Mouse (Mus musculus) gastrocnemius, adult 2 months (tissue): ENCODE measurements around the gene Epb41l4b. TPM values are rescaled to one million over a fixed set of nuclear protein-coding genes. Genes with fewer than 3 reads are reported as not detected.

Experiments
- DNase-seq: peaks from one replicate; pipeline ENCODE4 v3.0.0; 2022
- H3K27ac ChIP-seq: fragments of 200-600 bp; 2 replicates; pipeline ENCODE4 v1.8.1; 2022; ENCODE audit warnings: mild to moderate bottlenecking
- H3K4me3 ChIP-seq: fragments of 200-600 bp; 2 replicates; pipeline ENCODE4 v1.8.1; 2022; ENCODE audit warnings: mild to moderate bottlenecking, moderate library complexity
- CTCF ChIP-seq: fragments of 200-600 bp; IDR thresholded peaks from 2 replicates; pipeline ENCODE4 v1.8.1; 2022; ENCODE audit warnings: antibody characterized with exemption, mild to moderate bottlenecking, moderate library complexity
- intact Hi-C: fragments of 180-260 bp; cut with DNase I; formaldehyde crosslinking; loops from one replicate; pipeline ENCODE4 v1.15.1; 2025
- total RNA-seq, 2 experiments: library from RNA; stranded (reverse); gene quantifications; 2 replicates each; pipeline ENCODE4 v1.2.3; 2021

Epb41l4b gene
- total RNA-seq, 2 experiments from 2014 or later = 2.5 to 3.1 TPM

- no peak overlapping the region for H3K4me3 ChIP-seq
- no peak for TF ChIP-seq CTCF
- intact Hi-C loops = no loop called here
- H3K27ac ChIP-seq = no peak overlapping the region
- DNase-seq = no peak
Observed at GRCm38 (mm10) chr4:57095569-57095968, 47.7 kb downstream of the Epb41l4b start.

- intact Hi-C loops = no loop called here
- no peak for TF ChIP-seq CTCF
- H3K4me3 ChIP-seq = no peak overlapping the region
- DNase-seq = no peak
- H3K27ac ChIP-seq = no peak overlapping the region
Observed at GRCm38 (mm10) chr4:57091363-57091762, 51.9 kb downstream of the Epb41l4b start.

GRCm38 (mm10) chr4:57088301-57088700 is 54.9 kb downstream of the Epb41l4b start:
- no peak for TF ChIP-seq CTCF
- intact Hi-C loops = no loop called here
- no peak for DNase-seq

GRCm38 (mm10) chr4:57085750-57086400 is 57.4 kb downstream of the Epb41l4b start:
- Histone ChIP-seq H3K27ac (no peak overlapping the region), H3K4me3 (no peak overlapping the region)
- no peak for TF ChIP-seq CTCF
- intact Hi-C loops = no loop called here
- no peak for DNase-seq

More at GRCm38 (mm10) chr4:57088301-57088700, 54.9 kb downstream of the Epb41l4b start:
- no peak overlapping the region for H3K4me3 ChIP-seq
- no peak overlapping the region for H3K27ac ChIP-seq

GRCm38 (mm10) chr4:57083653-57084052 is 59.6 kb downstream of the Epb41l4b start:
- TF ChIP-seq CTCF = no peak
- intact Hi-C loops = no loop called here
- no peak for DNase-seq
- no peak overlapping the region for H3K27ac ChIP-seq
- H3K4me3 ChIP-seq = no peak overlapping the region

GRCm38 (mm10) chr4:57082775-57083428 is 60.3 kb downstream of the Epb41l4b start:
- TF ChIP-seq CTCF = no peak
- intact Hi-C loops = no loop called here

GRCm38 (mm10) chr4:57081463-57081862 is 61.8 kb downstream of the Epb41l4b start:
- intact Hi-C loops = no loop called here
- DNase-seq = no peak
- Histone ChIP-seq H3K4me3 (no peak overlapping the region), H3K27ac (no peak overlapping the region)
- TF ChIP-seq CTCF = no peak

More at GRCm38 (mm10) chr4:57082775-57083428, 60.3 kb downstream of the Epb41l4b start:
- no peak overlapping the region for H3K27ac ChIP-seq
- DNase-seq = no peak
- H3K4me3 ChIP-seq = no peak overlapping the region

- Histone ChIP-seq H3K27ac (no peak overlapping the region), H3K4me3 (no peak overlapping the region)
- intact Hi-C loops = no loop called here
- TF ChIP-seq CTCF = no peak
- DNase-seq = no peak
Observed at GRCm38 (mm10) chr4:57073843-57074242, 69.4 kb downstream of the Epb41l4b start.

- no peak for TF ChIP-seq CTCF
- DNase-seq = no peak
- Histone ChIP-seq H3K4me3 (no peak overlapping the region), H3K27ac (no peak overlapping the region)
- intact Hi-C loops = no loop called here
Observed at GRCm38 (mm10) chr4:57073174-57073573, 70.1 kb downstream of the Epb41l4b start.

- no peak overlapping the region for H3K27ac ChIP-seq
- no peak for DNase-seq
- intact Hi-C loops = no loop called here
- no peak for TF ChIP-seq CTCF
- no peak overlapping the region for H3K4me3 ChIP-seq
Observed at GRCm38 (mm10) chr4:57070640-57071039, 72.6 kb downstream of the Epb41l4b start.

GRCm38 (mm10) chr4:57068397-57068796 is 74.8 kb downstream of the Epb41l4b start:
- DNase-seq = no peak
- no peak for TF ChIP-seq CTCF
- H3K4me3 ChIP-seq = no peak overlapping the region
- no peak overlapping the region for H3K27ac ChIP-seq
- intact Hi-C loops = no loop called here

GRCm38 (mm10) chr4:57067801-57068200 is 75.4 kb downstream of the Epb41l4b start:
- intact Hi-C loops = no loop called here
- TF ChIP-seq CTCF = no peak
- DNase-seq = no peak

GRCm38 (mm10) chr4:57066936-57067335 is 76.3 kb downstream of the Epb41l4b start:
- intact Hi-C loops = no loop called here
- no peak overlapping the region for H3K4me3 ChIP-seq
- H3K27ac ChIP-seq = no peak overlapping the region
- DNase-seq = no peak
- no peak for TF ChIP-seq CTCF

More at GRCm38 (mm10) chr4:57067801-57068200, 75.4 kb downstream of the Epb41l4b start:
- H3K27ac ChIP-seq = no peak overlapping the region
- no peak overlapping the region for H3K4me3 ChIP-seq
